Mouse (Mus musculus): ENCODE results near the gene Cnga1.

Cnga1 gene

GRCm38 (mm10) chr5:72644175-72644574 is at the start of gene Cnga1:
TSS of gene Cnga1 (minus strand) at chr5:72644275.
- DNase-seq (ENCODE audit: extremely low spot score, low spot score), result no peak

GRCm38 (mm10) chr5:72690516-72690915 is 46.4 kb upstream of the Cnga1 start:
- no peak for DNase-seq (ENCODE audit: extremely low spot score, low spot score)

GRCm38 (mm10) chr5:72689556-72689955 is 45.5 kb upstream of the Cnga1 start:
- DNase-seq (ENCODE audit: extremely low spot score, low spot score), result no peak

GRCm38 (mm10) chr5:72681451-72681850 is 37.4 kb upstream of the Cnga1 start:
- DNase-seq (ENCODE audit: extremely low spot score, low spot score), result no peak

- no peak for DNase-seq (ENCODE audit: extremely low spot score, low spot score)
Observed at GRCm38 (mm10) chr5:72674994-72675542, 31.0 kb upstream of the Cnga1 start.

- DNase-seq (ENCODE audit: extremely low spot score, low spot score), result no peak
Observed at GRCm38 (mm10) chr5:72671017-72671699, 27.1 kb upstream of the Cnga1 start.

GRCm38 (mm10) chr5:72668351-72668750 is 24.3 kb upstream of the Cnga1 start:
- no peak for DNase-seq (ENCODE audit: extremely low spot score, low spot score)

- no peak for DNase-seq (ENCODE audit: extremely low spot score, low spot score)
Observed at GRCm38 (mm10) chr5:72666428-72666827, 22.4 kb upstream of the Cnga1 start.

GRCm38 (mm10) chr5:72665281-72665680 is 21.2 kb upstream of the Cnga1 start:
- peak; percentile 65 for DNase-seq (ENCODE audit: extremely low spot score, low spot score)

GRCm38 (mm10) chr5:72664854-72665253 is 20.8 kb upstream of the Cnga1 start:
- DNase-seq (ENCODE audit: extremely low spot score, low spot score), result no peak

- DNase-seq (ENCODE audit: extremely low spot score, low spot score), result no peak
Observed at GRCm38 (mm10) chr5:72664126-72664525, 20.1 kb upstream of the Cnga1 start.

GRCm38 (mm10) chr5:72661051-72661781 is 17.1 kb upstream of the Cnga1 start:
- no peak for DNase-seq (ENCODE audit: extremely low spot score, low spot score)

- DNase-seq (ENCODE audit: extremely low spot score, low spot score), result no peak
Observed at GRCm38 (mm10) chr5:72658375-72658774, 14.3 kb upstream of the Cnga1 start.

GRCm38 (mm10) chr5:72656270-72656791 is 12.3 kb upstream of the Cnga1 start:
- no peak for DNase-seq (ENCODE audit: extremely low spot score, low spot score)

- no peak for DNase-seq (ENCODE audit: extremely low spot score, low spot score)
Observed at GRCm38 (mm10) chr5:72653068-72653674, 9.1 kb upstream of the Cnga1 start.

GRCm38 (mm10) chr5:72648987-72649735 is 5.1 kb upstream of the Cnga1 start:
- no peak for DNase-seq (ENCODE audit: extremely low spot score, low spot score)

- DNase-seq (ENCODE audit: extremely low spot score, low spot score), result peak; percentile 30
Observed at GRCm38 (mm10) chr5:72647958-72648595, 4.0 kb upstream of the Cnga1 start.

- DNase-seq (ENCODE audit: extremely low spot score, low spot score), result peak; percentile 83
Observed at GRCm38 (mm10) chr5:72647418-72647907, 3.4 kb upstream of the Cnga1 start, which contains the start of gene Nipal1. TSS of gene Nipal1 (plus strand) at chr5:72647795.

- DNase-seq (ENCODE audit: extremely low spot score, low spot score), result no peak
Observed at GRCm38 (mm10) chr5:72646996-72647395, 2.9 kb upstream of the Cnga1 start.

GRCm38 (mm10) chr5:72646131-72646530 is 2.1 kb upstream of the Cnga1 start:
- no peak for DNase-seq (ENCODE audit: extremely low spot score, low spot score)

All from neural tube, embryonic 10.5 days (tissue).